Mouse (Mus musculus): ENCODE measurements around the gene Ddah1.

DNA sequence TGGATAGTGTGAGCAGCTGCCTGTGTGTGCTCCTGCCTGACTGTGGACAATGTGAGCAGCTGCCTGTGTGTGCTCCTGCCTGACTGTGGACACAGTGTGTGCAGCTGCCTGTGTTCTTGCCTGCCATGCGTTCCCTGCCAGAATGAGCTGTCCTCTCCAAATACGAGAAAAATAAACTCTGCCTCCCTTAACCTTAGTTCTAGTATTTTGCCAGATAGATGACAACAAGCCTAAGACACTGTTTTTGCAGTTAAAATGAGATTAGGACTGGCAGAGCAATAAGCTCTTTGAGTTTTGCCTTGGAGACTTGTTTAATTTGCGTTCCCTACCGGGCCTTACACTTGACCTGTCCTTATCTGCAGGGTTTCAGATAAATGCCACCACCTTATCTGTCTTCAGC is 63.7 kb downstream of the Ddah1 start:
- TF ChIP-seq GATA1 (IDR thresholded peaks at IDR 0.05; ENCODE audit: borderline replicate concordance, low read length) (no peak), FLI1 (IDR thresholded peaks at IDR 0.05; ENCODE audit: low read length) (no peak)

All from megakaryocyte, embryonic 14.5 days (primary cell).